Mouse (Mus musculus): ENCODE measurements around the gene Mettl7b.

- TF ChIP-seq ZNF384 (IDR thresholded peaks at IDR 0.05; ENCODE audit: low read depth, low read length), result no peak
- no peak for TF ChIP-seq ZC3H11A (IDR thresholded peaks at IDR 0.05; ENCODE audit: borderline replicate concordance, low read depth, low read length)
- no peak for TF ChIP-seq HCFC1 (IDR thresholded peaks at IDR 0.05; ENCODE audit: borderline replicate concordance, insufficient read depth, low read length)
These were observed 45.2 kb downstream of the Mettl7b start for GRCm38 (mm10) chr10:128915550-128915949.
